7 mouse cellular contexts compared by ENCODE assay signal in the genomic region with DNA sequence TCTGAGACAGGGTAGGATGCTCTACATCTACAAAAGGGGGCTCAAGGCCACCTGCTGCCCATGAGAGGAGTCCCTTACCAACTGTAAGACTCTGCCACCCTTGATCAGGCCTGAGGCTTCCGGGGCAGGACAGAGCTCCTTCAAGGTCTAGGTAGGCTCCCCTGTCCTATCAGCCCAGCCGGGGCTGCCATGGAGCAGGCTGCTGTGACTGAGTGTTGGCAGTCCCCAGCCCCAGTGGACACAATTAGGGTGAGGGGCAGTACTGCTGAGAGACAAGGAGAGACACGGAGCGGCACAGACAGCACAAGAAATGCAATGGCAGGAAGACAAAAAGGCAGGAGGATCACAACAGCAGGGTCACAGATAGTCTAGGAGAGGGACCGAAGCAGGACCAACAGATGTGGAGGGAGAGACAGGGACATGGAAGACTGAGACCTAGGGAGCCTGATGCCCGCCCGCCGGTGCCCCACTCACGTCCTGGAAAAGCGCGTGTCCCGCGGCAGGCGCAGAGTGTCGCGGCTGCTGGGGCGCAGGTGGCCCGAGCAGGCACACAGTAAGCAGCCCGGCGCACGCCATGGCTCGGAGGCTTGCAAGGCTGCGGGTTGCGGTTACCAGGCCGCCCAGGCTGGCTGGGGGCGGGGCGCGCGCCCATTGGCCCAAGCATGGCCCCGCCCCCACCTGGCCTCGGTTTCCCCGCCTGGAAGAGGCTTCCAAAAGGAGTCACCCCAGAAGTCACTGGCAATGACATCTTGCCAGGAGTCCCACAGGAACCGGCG. TPM values are rescaled to one million over a fixed set of nuclear protein-coding genes. Genes with fewer than 3 reads are reported as not detected.
DNase-seq lines count a peak whose midpoint lies in the region; ATAC-seq lines count a peak whose summit lies in the region.

A gene (minus strand): TSS at position 627 of the 776 bp plus-strand sequence.

- H3K9me3 ChIP-seq in heart, embryonic 15.5 days (replicated peaks), result no peaks in the 10 kb centered on the region
- H3K9me3 ChIP-seq in midbrain, embryonic 11.5 days (ENCODE audit: control insufficient read depth, low read length), result no peaks in the 10 kb centered on the region

- peak within 1 kb of the TSS; percentile 38 for H3K4me3 ChIP-seq in heart, embryonic 15.5 days
- peak within 1 kb of the TSS; percentile 23 for H3K4me3 ChIP-seq in midbrain, embryonic 11.5 days (ENCODE audit: low read depth, low read length)

- peaks cover 12% of the 10 kb centered on the region; the same call in 1 of the 2 replicates for H3K36me3 ChIP-seq in heart, embryonic 15.5 days
- H3K36me3 ChIP-seq in midbrain, embryonic 11.5 days (ENCODE audit: control insufficient read depth, insufficient read depth, low read length), result peaks cover 13% of the 10 kb centered on the region

- peaks cover 20% of the 10 kb centered on the region for H3K4me1 ChIP-seq in heart, embryonic 15.5 days (replicated peaks)
- peaks cover 12% of the 10 kb centered on the region for H3K4me1 ChIP-seq in midbrain, embryonic 11.5 days (ENCODE audit: control insufficient read depth, insufficient read depth, low read length)

- WGBS in heart, embryonic 15.5 days, result 4% methylated on average over 34 of the region's 34 CpGs
- WGBS in midbrain, embryonic 11.5 days, result 3% methylated on average over 34 of the region's 34 CpGs

- peak; percentile 54 for DNase-seq in Muller cell, postnatal 12 days (ENCODE audit: inconsistent ontology term)
- peak; percentile 75 for DNase-seq in embryo, embryonic 11 days
- no peak for DNase-seq in left cerebral cortex, adult 8-10 months (ENCODE audit: low spot score in 2 of 2)
- DNase-seq in midbrain, embryonic 11.5 days (ENCODE audit: low spot score, missing footprints), result peak; percentile 94
- DNase-seq in spleen, postnatal 36 days (ENCODE audit: low spot score in 2 of 2), result peak; percentile 24 to 25

- H3K9ac ChIP-seq in heart, embryonic 15.5 days, result 0 out of 2 replicates have a peak within 1 kb of the TSS, but pooled peaks have one; percentile 12
- H3K9ac ChIP-seq in midbrain, embryonic 11.5 days (ENCODE audit: low read length), result peak within 1 kb of the TSS; percentile 63

- peak; percentile 63 for ATAC-seq in CD4-positive, CD25-positive, alpha-beta regulatory T cell, adult 4 months
- peak; percentile 43; the same call in 1 of the 2 replicates for ATAC-seq in heart, embryonic 15.5 days (replicated peaks; ENCODE audit: insufficient number of reproducible peaks, insufficient read depth, low FRiP score, low read depth)
- ATAC-seq in midbrain, embryonic 11.5 days (ENCODE audit: low FRiP score), result peak; percentile 78

- no peaks in the 10 kb centered on the region for H3K27me3 ChIP-seq in heart, embryonic 15.5 days
- no peaks in the 10 kb centered on the region for H3K27me3 ChIP-seq in midbrain, embryonic 11.5 days (ENCODE audit: control insufficient read depth, insufficient read depth, low read length)

- peak within 1 kb of the TSS; percentile 69 for H3K4me2 ChIP-seq in heart, embryonic 15.5 days
- peak within 1 kb of the TSS; percentile 55 for H3K4me2 ChIP-seq in midbrain, embryonic 11.5 days

- H3K27ac ChIP-seq in heart, embryonic 15.5 days, result 0 out of 2 replicates have a peak within 1 kb of the TSS, but pooled peaks have one; percentile 14
- 0 out of 2 replicates have a peak within 1 kb of the TSS, but pooled peaks have one; percentile 25 for H3K27ac ChIP-seq in midbrain, embryonic 11.5 days (ENCODE audit: low read depth, low read length)

RNA-seq across cellular contexts. Expression of the gene that starts here (rescaled TPM):
- polyA plus RNA-seq in CD4-positive, CD25-positive, alpha-beta regulatory T cell, adult 4 months (2017; shearing (Covaris generic)), result under 1 TPM; 0.30 to 0.47 TPM
- 2.0 and 2.4 TPM in 2 replicates for polyA plus RNA-seq in heart, embryonic 15.5 days (2015; fragmentation: Nextera tagmentation; extraction: Ambion mirVana)
- total RNA-seq in left cerebral cortex, adult 8-10 months (2022), result 10 to 100 TPM; 76.7 to 90.9 (median 82.4) TPM
- 6.1 and 6.9 TPM in 2 replicates for polyA plus RNA-seq in midbrain, embryonic 11.5 days (2014; fragmentation: Nextera tagmentation; extraction: Ambion mirVana)

Comparison
In these comparisons a context has a peak if more than half of its experiments do, and no peak if none do; other contexts are left out.
1. Peak in ATAC-seq in CD4-positive, CD25-positive, alpha-beta regulatory T cell, adult 4 months; RNA of the gene not detected or under 1 TPM.
2. DNase-seq: peak in Muller cell, postnatal 12 days (single experiment), embryo, embryonic 11 days (single experiment), midbrain, embryonic 11.5 days (single experiment) and spleen, postnatal 36 days (2 of 2); none in left cerebral cortex, adult 8-10 months (0 of 2).
3. Peak in every context shown above with its lines, with median percentiles within 50 percentile points of each other: ATAC-seq.